Mouse (Mus musculus): ENCODE results near the gene Ftsj3.

Gene Ftsj3

DNA sequence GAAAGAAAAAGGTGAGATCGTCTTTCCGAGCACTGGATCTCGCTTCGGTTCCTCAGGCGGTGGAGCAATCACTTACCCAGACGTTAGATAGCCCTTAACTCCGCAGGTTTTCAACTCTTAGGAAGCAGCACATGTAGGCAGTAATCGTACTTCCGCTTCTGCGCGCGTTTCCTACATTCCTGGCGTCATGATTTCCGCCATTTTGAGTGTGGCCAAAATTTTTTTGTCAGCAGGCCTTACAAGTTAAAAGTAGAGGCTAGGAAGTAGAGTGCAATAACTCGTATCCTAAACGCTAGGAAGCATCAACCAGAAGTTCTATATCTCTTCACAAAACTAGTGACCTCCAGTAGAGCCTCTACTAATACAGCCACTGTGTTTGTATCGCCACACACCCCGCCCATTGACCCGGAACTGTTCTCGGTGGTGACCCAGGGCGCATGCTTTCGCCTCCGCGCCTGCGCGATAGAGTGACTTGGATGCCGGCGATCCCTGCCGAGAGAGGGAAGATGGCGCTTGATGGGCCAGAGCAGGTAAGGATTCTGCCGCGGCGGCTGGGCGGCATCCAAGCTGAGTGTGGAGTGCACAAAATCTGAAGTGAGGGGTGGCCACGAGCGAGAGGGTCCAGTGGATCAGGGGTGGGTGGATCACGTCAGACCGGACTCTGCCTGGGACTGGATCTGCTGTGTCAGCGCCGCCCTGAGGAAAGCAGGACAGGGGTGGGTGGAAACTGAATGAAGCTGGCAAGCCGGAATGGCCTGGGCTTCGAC, at the start of gene Ftsj3, which contains the start of gene Psmc5:
Gene Ftsj3, minus strand, starts transcription at position 395 of the 767 bp plus-strand sequence.
Gene Psmc5, plus strand, starts transcription at position 470 of the 767 bp plus-strand sequence.
- peak; percentile 98 for DNase-seq (ENCODE audit: low spot score)

DNA sequence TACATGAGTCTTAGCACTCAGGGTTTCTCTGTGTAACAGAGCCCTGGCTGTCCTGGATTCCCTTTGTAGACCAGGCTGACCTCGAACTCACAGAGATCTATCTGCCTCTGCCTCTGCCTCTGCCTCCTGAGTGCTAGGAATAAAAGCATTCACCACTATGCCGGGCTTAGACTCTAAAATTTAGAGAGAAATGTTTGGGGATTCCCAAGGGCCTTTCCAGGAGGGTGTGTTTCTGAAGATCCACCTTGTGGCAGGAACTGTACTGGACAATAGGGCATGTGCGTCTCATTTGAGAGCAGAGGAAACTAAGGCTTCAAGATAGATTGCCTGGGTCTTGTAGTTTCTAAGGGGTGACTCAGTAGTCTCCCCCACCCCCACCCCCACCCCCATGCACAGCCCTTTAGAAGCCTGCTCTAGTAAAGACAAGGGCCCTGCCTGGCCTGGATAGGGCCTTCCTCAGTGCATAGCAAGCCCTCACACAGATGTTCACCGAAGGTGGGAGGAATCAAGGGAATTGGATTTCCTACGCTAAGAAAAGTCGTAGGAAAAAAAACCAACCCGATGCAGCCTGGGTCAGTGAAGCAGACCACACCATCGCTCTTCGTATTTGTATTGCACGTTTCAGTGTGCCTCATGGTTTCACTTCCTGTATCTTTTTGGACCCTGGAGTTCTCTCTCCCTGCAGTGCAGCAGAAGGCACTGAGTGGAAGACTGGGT, 49.6 kb upstream of the Ftsj3 start:
- no peak for DNase-seq (ENCODE audit: low spot score)

GRCm38 (mm10) chr11:106302634-106303033, 46.8 kb upstream of the Ftsj3 start:
- DNase-seq (ENCODE audit: low spot score), result peak; percentile 76

DNA sequence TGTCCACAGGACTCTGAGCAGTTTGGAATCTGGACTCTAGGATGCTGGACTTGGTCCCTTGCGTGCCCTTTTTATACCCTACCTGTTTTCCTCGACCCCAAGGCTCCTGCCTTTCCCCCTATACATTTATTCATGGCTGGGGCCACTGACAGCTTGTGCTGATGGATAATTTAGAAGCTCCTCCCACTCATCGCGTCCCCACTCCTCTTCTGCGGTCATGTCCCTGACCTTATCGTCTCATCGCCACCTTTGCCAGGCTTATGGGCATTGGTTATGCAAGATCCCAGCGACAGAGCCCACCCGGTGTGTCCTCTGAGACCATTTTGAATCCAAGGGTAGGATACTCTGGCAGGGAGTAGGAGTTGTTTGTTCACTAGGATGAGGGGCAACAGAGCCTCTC, 45.9 kb upstream of the Ftsj3 start, which contains the start of gene Gh:
Gene Gh, minus strand, starts transcription at position 101 of the 400 bp plus-strand sequence.
- no peak for DNase-seq (ENCODE audit: low spot score)

DNA sequence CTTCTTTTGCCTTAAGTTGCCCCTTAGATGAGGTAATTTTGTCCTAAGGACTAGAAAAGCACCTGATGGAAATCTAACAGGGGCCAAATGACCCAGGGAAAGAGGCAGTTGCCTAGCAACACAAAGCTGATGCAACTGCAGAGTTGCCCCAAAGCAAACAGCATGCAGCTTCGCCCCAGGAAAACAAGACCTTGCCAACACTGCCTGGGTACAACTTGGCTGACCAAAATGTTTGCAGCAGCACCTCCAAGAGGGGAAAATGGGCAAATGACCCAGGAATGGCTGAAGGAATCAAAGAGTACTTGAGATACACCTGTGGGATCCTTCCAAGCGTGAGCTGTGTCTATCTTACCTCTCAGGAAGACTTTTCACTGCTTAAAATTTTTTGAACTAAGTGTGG, 36.0 kb upstream of the Ftsj3 start:
- no peak for DNase-seq (ENCODE audit: low spot score)

DNA sequence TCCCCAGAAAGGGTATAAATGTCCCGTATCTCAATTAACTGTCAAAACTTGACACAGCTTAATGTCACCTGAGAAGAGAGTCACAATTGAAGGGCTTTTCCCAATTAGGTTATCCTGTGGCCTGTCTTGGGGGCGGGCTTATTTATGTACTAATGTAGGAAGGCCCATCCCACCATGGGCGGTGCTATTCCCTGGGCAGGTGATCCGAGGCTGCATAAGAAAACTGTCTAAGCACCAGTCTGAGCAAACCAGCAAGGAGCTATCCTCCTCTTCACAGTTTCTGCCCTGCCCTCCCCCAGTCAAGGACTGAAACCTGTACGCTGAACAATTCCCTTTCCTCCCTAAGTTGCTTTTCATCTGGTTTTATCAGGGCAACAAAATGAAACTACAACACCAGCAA, 34.5 kb upstream of the Ftsj3 start:
- no peak for DNase-seq (ENCODE audit: low spot score)

DNA sequence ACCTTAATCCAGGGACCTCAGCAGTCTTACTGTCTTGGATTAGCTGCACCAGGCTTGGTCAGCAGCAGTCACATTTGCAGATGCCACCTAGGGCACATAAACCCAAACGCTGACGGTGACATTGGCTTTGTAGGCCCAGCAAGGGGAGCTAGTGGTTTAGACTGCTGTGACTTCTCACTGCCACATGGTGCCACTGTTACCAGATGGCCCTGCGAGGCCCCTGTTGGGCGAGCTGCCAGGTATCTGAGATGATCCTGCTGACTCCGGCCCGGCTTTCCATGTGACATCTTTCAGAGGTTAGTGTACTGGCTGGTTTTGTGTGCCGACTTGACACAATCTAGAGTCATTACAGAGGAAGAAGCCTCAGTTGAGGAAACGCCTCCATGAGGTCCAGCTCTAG, 33.5 kb upstream of the Ftsj3 start:
- peak; percentile 48 for DNase-seq (ENCODE audit: low spot score)

- DNase-seq (ENCODE audit: low spot score), result no peak
These were observed 31.1 kb upstream of the Ftsj3 start for GRCm38 (mm10) chr11:106286987-106287386.

GRCm38 (mm10) chr11:106286206-106286605, 30.3 kb upstream of the Ftsj3 start:
- DNase-seq (ENCODE audit: low spot score), result no peak

DNA sequence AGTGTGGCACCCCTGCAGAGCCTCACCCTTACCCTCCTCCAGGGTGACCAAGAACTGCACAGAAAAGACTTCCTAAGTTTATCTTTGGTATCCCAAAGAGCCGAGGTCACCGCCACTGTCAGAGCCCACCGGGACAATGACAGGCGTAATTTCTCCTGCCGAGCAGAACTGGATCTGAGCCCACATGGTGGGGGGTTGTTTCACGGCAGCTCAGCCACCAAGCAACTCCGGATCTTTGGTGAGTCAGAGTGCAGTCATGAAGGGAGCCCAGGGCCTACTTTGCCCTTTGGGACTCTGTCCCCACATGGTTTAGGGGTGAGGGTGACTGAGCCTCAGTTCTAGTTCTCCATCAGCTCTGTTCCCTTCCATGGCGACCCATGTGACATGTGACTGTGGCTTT, 28.2 kb upstream of the Ftsj3 start:
- no peak for DNase-seq (ENCODE audit: low spot score)

DNA sequence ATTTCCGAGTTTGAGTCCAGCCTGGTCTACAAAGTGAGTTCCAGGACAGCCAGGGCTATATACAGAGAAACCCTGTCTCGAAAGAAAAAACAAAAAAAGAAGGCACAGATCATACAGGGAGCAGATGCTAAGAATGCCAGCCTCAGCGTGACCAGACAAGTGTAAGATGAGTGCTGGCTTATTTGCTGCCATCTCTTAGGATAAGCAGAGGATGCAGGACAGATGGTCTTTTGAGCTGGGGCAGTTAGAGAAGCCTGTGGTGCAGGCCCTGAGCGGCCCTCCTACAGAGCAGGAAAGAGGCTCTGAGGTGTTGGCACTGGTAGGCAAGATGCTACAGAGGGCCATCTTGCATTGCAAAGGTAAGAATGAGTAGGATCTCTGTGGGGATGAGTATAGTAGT, 27.5 kb upstream of the Ftsj3 start:
- no peak for DNase-seq (ENCODE audit: low spot score)

DNA sequence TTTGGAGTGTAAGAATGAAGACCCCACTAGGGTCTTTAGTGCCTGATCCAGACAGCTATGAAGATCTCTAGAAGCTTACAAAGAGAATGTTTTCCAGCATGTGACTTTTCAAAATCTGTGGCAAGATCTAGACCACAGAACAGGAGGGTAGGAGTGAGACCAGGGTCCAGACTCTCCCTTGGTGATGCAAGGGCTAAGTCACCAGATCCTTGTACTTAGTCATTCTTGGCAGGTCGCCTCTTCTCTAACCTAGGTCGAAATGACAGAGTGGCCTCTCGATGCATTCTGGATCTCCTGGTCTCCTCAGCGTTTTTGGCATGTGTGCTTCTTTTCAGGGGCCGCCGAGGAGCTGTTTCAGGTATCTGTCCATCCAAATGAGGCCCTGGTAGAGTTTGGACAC, 26.6 kb upstream of the Ftsj3 start:
- DNase-seq (ENCODE audit: low spot score), result no peak

GRCm38 (mm10) chr11:106276454-106276853, 20.6 kb upstream of the Ftsj3 start, which contains the start of gene Tcam1:
Tcam1 (plus strand) TSS chr11:106276672.
- no peak for DNase-seq (ENCODE audit: low spot score)

- DNase-seq (ENCODE audit: low spot score), result peak; percentile 49
These were observed 19.1 kb upstream of the Ftsj3 start for GRCm38 (mm10) chr11:106274971-106275411.

DNA sequence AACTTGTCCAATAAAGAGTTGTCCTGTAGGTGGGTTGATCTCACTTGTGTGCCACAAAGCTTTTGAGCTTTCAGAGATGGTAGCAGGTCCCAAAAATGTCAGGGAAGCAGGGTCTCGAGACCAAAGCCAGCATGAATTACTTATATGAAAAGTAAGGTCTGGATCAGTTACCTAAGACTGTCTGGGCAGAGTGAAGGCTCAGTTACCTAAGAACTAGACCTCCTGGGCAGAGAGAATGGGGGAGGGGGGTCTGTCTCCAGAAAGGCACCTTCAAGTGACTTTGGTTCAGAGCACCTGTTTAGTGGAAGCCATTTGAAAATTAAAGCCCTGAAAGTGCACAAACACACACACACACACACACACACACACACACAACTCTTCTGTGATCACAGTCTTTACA, 18.5 kb upstream of the Ftsj3 start:
- no peak for DNase-seq (ENCODE audit: low spot score)

DNA sequence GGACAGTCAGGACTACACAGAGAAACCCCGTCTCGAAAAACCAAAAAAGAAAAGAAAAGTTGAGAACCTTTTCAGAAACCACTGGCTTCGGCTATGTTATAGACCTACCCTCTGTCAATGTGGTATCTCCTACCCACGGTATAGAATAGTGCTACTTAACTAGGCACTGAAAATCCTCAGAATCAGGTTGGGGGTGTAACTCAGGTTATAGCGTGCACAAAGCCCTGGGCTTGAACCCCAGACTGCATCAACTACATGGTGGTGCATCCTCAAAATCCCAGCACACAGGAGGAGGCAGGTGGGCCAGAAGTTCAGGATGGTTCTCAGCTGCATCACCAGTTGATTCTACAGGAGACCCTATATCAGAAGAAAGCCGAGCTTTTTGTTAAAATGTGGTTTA, 17.9 kb upstream of the Ftsj3 start:
- no peak for DNase-seq (ENCODE audit: low spot score)

- DNase-seq (ENCODE audit: low spot score), result no peak
These were observed 17.4 kb upstream of the Ftsj3 start for GRCm38 (mm10) chr11:106273311-106273684.

- DNase-seq (ENCODE audit: low spot score), result peak; percentile 99
These were observed 16.9 kb upstream of the Ftsj3 start, which contains the start of gene Smarcd2 for GRCm38 (mm10) chr11:106272644-106273310. Smarcd2 (minus strand) TSS chr11:106272972.

DNA sequence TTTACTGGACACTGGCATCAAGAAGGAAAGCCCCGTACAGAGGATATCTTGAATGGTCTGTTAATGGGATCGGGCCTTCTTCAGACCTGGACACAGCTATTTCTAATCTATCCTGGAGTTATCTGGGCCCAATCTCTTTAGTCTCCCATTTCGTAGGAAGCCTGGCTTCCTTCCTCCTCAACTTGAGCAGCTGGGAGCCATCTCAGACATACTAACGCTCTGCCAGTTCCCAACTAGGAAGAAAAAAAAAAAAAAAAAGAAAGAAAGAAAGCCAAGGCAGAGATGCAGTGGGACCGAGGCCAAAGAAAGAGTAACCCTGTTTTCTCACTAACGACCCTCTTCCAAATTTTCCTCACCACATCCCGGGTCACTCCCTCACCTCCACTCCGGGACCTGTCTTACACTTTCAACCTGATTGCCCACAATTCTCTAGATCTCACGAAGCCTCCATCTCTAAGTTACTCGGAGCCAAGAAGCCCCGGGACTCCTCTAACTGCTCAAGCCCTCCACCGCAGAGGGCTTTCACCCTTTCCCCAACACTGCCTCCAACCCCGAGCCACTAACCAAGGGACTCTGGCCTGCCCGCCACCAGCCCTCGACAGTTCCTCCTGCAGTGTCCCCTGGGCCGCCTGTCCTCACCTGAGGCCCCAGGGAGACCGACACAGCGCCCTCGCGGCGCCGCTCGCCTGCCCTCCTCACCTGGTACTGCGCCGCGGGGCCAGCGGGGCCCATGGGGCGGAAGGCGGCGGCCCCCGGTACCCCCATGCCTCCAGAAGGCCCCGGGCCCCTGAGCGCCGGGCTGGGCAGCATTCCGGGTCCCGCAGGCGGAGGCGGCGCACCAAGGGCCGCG, 16.1 kb upstream of the Ftsj3 start:
- peak; percentile 45 for DNase-seq (ENCODE audit: low spot score)

GRCm38 (mm10) chr11:106271131-106271793, 15.4 kb upstream of the Ftsj3 start:
- DNase-seq (ENCODE audit: low spot score), result peak; percentile 41

DNA sequence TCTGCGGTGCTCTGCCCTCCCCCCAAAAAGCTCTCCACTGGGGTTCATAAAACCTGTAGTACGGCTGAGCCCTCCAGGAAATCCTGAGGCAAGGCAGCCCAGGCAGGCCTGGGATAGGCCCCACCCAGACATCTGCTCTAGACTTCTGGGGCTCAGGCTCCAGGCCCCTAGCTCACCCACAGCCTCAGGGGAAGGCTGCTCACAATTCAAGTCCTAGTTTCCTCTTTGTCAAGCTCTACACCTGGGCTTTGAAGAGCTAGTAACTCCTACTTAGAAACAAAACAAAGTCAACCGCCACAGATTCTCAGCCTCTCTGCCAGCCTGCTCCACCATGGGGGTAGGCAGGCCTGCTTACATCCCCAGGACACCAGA, 13.2 kb upstream of the Ftsj3 start:
- DNase-seq (ENCODE audit: low spot score), result peak; percentile 38
